Mouse (Mus musculus): ENCODE measurements at regions not wholly inside any gene's neighbourhood (a gene's known extent, or its start where the extent isn't known, plus 50 kb on each side); places are given as distances from the start of the nearest gene placed in this dataset.

GRCm38 (mm10) chr3:34754781-34755180 lies 104.6 kb downstream of the Sox2 start:
- no peak for TF ChIP-seq CTCF (IDR thresholded peaks at IDR 0.05; ENCODE audit: extremely low read depth, insufficient read length, insufficient replicate concordance, low read depth, low read length)
- no peak for TF ChIP-seq POLR2A (IDR thresholded peaks at IDR 0.05; ENCODE audit: low read depth, low read length)

All from small intestine, adult 2 months (tissue).